ENCODE assay signal across 14 mouse cellular contexts in the genomic region with DNA sequence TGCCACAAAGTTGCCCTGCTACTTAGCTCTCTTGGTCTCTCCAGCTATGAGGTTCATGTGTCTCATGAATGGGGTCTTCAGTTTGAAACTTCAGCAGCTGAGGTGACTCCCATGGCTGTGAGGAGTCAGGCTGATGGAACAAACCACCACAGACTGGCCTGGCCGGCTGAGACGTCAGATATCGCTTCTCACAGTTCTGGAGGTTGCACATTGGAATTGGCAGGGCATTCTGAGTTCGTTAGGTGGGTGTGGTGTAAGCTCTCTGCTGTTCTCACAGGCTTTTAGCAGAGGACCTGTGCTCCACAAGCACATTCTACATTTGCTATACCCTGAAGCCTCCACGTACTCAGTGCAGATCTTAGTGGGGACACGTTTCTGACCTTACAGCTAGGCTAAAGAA.
DNase-seq lines count a peak whose midpoint lies in the region; ATAC-seq and TF ChIP-seq lines count a peak whose summit lies in the region.
"Had no signal": no experiment of that assay in that cellular context is flagged by ENCODE, and none has a peak within 500 bp of the region (broad histone marks: within the 10 kb centered on the region; RNA-seq: fewer than 3 reads in every experiment).

No protein-coding gene starts in this region.

- WGBS in heart, embryonic 10.5 days = 14% methylated on average over 6 of the region's 6 CpGs
- WGBS in liver, embryonic 13.5 days (ENCODE audit: insufficient replicate concordance) = 28% methylated on average over 6 of the region's 6 CpGs
- 56% methylated on average over 6 of the region's 6 CpGs for WGBS in forebrain, embryonic 10.5 days

- no peak overlapping the region for H3K4me2 ChIP-seq in liver, embryonic 13.5 days
- H3K4me2 ChIP-seq: hindbrain, embryonic 13.5 days; liver, embryonic 15.5 days; neural tube, embryonic 12.5 days had no signal

- peaks cover 4% of the 10 kb centered on the region; the same call in 1 of the 2 replicates for H3K4me1 ChIP-seq in testis, adult 2 months (ENCODE audit: control insufficient read depth, insufficient read depth, low read length)
- peaks cover 85% of the 10 kb centered on the region for H3K4me1 ChIP-seq in heart, embryonic 10.5 days
- peaks cover 58% of the 10 kb centered on the region for H3K4me1 ChIP-seq in liver, embryonic 13.5 days (replicated peaks)
- H3K4me1 ChIP-seq in forebrain, embryonic 10.5 days = peaks cover 44% of the 10 kb centered on the region

- no peak for TF ChIP-seq CTCF in testis, adult 2 months (IDR thresholded peaks at IDR 0.05; ENCODE audit: control insufficient read depth, insufficient read depth, insufficient replicate concordance, low read depth, low read length)

- DNase-seq in testis, postnatal 10 days (ENCODE audit: low spot score) = no peak
- DNase-seq in heart, embryonic 10.5 days (ENCODE audit: low spot score) = peak; percentile 75
- no peak for DNase-seq in liver, embryonic 13.5 days
- no peak for DNase-seq in neural tube, embryonic 10.5 days (ENCODE audit: extremely low spot score, low spot score)
- no peak for DNase-seq in forebrain, embryonic 10.5 days (ENCODE audit: extremely low spot score, low spot score)
- DNase-seq in spleen, adult 18-20 months = no peak
- DNase-seq: adrenal gland, postnatal 10 days; cerebellum, postnatal 10 days; forebrain, postnatal 0 days; thymus, postnatal 36 days had no signal

- H3K4me3 ChIP-seq in testis, adult 2 months (ENCODE audit: control insufficient read depth, low read depth, low read length) = no peak overlapping the region
- H3K4me3 ChIP-seq in heart, embryonic 10.5 days = peak overlapping the region; percentile 22; the same call in 1 of the 2 replicates
- H3K4me3 ChIP-seq in liver, embryonic 13.5 days (replicated peaks) = no peak overlapping the region
- no peak overlapping the region for H3K4me3 ChIP-seq in forebrain, embryonic 10.5 days
- H3K4me3 ChIP-seq: hindbrain, embryonic 13.5 days; liver, embryonic 15.5 days; neural tube, embryonic 12.5 days had no signal

- no peak overlapping the region; the same call in 1 of the 2 replicates for H3K9ac ChIP-seq in liver, embryonic 13.5 days
- H3K9ac ChIP-seq: forebrain, postnatal 0 days; hindbrain, embryonic 13.5 days; liver, embryonic 15.5 days; neural tube, embryonic 12.5 days had no signal

- no peaks in the 10 kb centered on the region for H3K9me3 ChIP-seq in heart, embryonic 10.5 days
- no peaks in the 10 kb centered on the region for H3K9me3 ChIP-seq in liver, embryonic 13.5 days (replicated peaks)
- H3K9me3 ChIP-seq in forebrain, embryonic 10.5 days = no peaks in the 10 kb centered on the region
- H3K9me3 ChIP-seq: hindbrain, embryonic 13.5 days; liver, embryonic 15.5 days; neural tube, embryonic 12.5 days had no signal

- H3K27me3 ChIP-seq in testis, adult 2 months (ENCODE audit: control insufficient read depth, insufficient read depth, low read length) = no peaks in the 10 kb centered on the region
- H3K27me3 ChIP-seq in heart, embryonic 10.5 days (ENCODE audit: insufficient read depth, poor library complexity, severe bottlenecking) = no peaks in the 10 kb centered on the region
- H3K27me3 ChIP-seq in liver, embryonic 13.5 days = no peaks in the 10 kb centered on the region
- no peaks in the 10 kb centered on the region for H3K27me3 ChIP-seq in forebrain, embryonic 10.5 days (ENCODE audit: poor library complexity, severe bottlenecking)
- H3K27me3 ChIP-seq: hindbrain, embryonic 13.5 days; liver, embryonic 15.5 days; neural tube, embryonic 12.5 days had no signal

- H3K36me3 ChIP-seq in testis, adult 2 months (ENCODE audit: control insufficient read depth, insufficient read depth, low read length) = no peaks in the 10 kb centered on the region
- no peaks in the 10 kb centered on the region for H3K36me3 ChIP-seq in heart, embryonic 10.5 days
- H3K36me3 ChIP-seq in liver, embryonic 13.5 days = no peaks in the 10 kb centered on the region
- H3K36me3 ChIP-seq in forebrain, embryonic 10.5 days (replicated peaks) = no peaks in the 10 kb centered on the region
- H3K36me3 ChIP-seq: hindbrain, embryonic 13.5 days; liver, embryonic 15.5 days; neural tube, embryonic 12.5 days had no signal

- no peak for TF ChIP-seq POLR2A in testis, adult 2 months (IDR thresholded peaks at IDR 0.05; ENCODE audit: control insufficient read depth, low read depth, low read length)

- peak; percentile 61 for ATAC-seq in liver, embryonic 13.5 days (ENCODE audit: low read depth)
- ATAC-seq: forebrain, postnatal 0 days had no signal

- H3K27ac ChIP-seq in testis, adult 2 months (ENCODE audit: control insufficient read depth, insufficient read depth, low read depth, low read length) = peak overlapping the region; percentile 7
- peak overlapping the region; percentile 80 for H3K27ac ChIP-seq in heart, embryonic 10.5 days
- H3K27ac ChIP-seq in liver, embryonic 13.5 days = no peak overlapping the region
- no peak overlapping the region for H3K27ac ChIP-seq in forebrain, embryonic 10.5 days
- H3K27ac ChIP-seq: hindbrain, embryonic 13.5 days; liver, embryonic 15.5 days; neural tube, embryonic 12.5 days had no signal

Comparison
In these comparisons a context has a peak if more than half of its experiments do, and no peak if none do; other contexts are left out.
1. H3K27ac ChIP-seq: peak in testis, adult 2 months (single experiment) and heart, embryonic 10.5 days (single experiment); none in liver, embryonic 13.5 days (single experiment) and forebrain, embryonic 10.5 days (single experiment).